Mouse (Mus musculus) forebrain, embryonic 14.5 days (tissue): ENCODE results near the gene Cecr2. TPM values are rescaled to one million over a fixed set of nuclear protein-coding genes. Genes with fewer than 3 reads are reported as not detected.

Experiments
- ATAC-seq: fragments of 200-750 bp; cut with Nextera tagmentation; 2 replicates; pipeline ENCODE4 v1.8.0; 2017; ENCODE audit warnings: mild to moderate bottlenecking, moderate library complexity
- DNase-seq: peaks from one replicate; pipeline ENCODE4 v3.0.0-alpha.2; 2015; ENCODE audit warnings: low spot score
- H3K27ac ChIP-seq: fragments of 300-500 bp; sonication (generic); 2 replicates; pipeline ENCODE4 v1.5.1; 2014; ENCODE audit warnings: low read depth, mild to moderate bottlenecking, control low read depth, low read length, moderate library complexity
- H3K27me3 ChIP-seq: fragments of 300-500 bp; sonication (generic); replicated peaks from 2 replicates; pipeline ENCODE4 v1.6.1; 2014; ENCODE audit warnings: low read length, control low read depth, mixed read lengths; ENCODE audit not compliant: control insufficient read depth, insufficient read depth
- H3K36me3 ChIP-seq: fragments of 300-500 bp; sonication (generic); 2 replicates; pipeline ENCODE4 v1.6.1; 2014; ENCODE audit warnings: low read length, control low read depth; ENCODE audit not compliant: control insufficient read depth, insufficient read depth
- H3K4me1 ChIP-seq: fragments of 300-500 bp; sonication (generic); 2 replicates; pipeline ENCODE4 v1.6.1; 2014; ENCODE audit warnings: antibody characterized with exemption, low read length, control low read depth; ENCODE audit not compliant: control insufficient read depth, insufficient read depth
- H3K4me2 ChIP-seq: fragments of 300-500 bp; sonication (generic); 2 replicates; pipeline ENCODE4 v1.6.1; 2014; ENCODE audit warnings: mild to moderate bottlenecking, control low read depth, low read length
- H3K4me3 ChIP-seq: fragments of 300-500 bp; sonication (generic); 2 replicates; pipeline ENCODE4 v1.5.1; 2014; ENCODE audit warnings: low read depth, low read length, control low read depth
- H3K9ac ChIP-seq: fragments of 300-500 bp; sonication (generic); 2 replicates; pipeline ENCODE4 v1.6.1; 2014; ENCODE audit warnings: mild to moderate bottlenecking, low read length, control low read depth, moderate library complexity
- H3K9me3 ChIP-seq: fragments of 300-500 bp; sonication (generic); replicated peaks from 2 replicates; pipeline ENCODE4 v1.6.1; 2016; ENCODE audit warnings: low read length, control low read depth, mixed read lengths; ENCODE audit not compliant: control insufficient read depth
- WGBS: fragments of 180-500 bp; shearing (Covaris S2); extraction: QIAGEN DNeasy Blood & Tissue Kit; methylation state at CpG from one replicate; pipeline ENCODE4 v1.1.7; 2014; 5-methylcytosine and 5-hydroxymethylcytosine counted together
- polyA plus RNA-seq: library from polyadenylated mRNA; unstranded; fragments of >200 nt; fragmentation: Nextera tagmentation; extraction: Ambion mirVana; gene quantifications from 2 replicates; pipeline ENCODE4 v1.2.1, GENCODE M21; 2014

The Cecr2 gene
- polyA plus RNA-seq, 1 experiment from 2014 or later = 5.3 TPM

- Histone ChIP-seq H3K4me1 (no peaks in the 10 kb centered on the region), H3K4me2 (no peak overlapping the region), H3K9me3 (no peaks in the 10 kb centered on the region), H3K27me3 (no peaks in the 10 kb centered on the region), H3K4me3 (no peak overlapping the region), H3K9ac (no peak overlapping the region), H3K36me3 (peaks cover 22% of the 10 kb centered on the region), H3K27ac (no peak overlapping the region)
- 87% methylated on average over 3 of the region's 3 CpGs for WGBS
- ATAC-seq (no peak), DNase-seq (no peak)
Measured at GRCm38 (mm10) chr6:120736011-120736410, 69.8 kb downstream of the Cecr2 start.

GRCm38 (mm10) chr6:120736566-120736965 is 70.4 kb downstream of the Cecr2 start:
- Histone ChIP-seq H3K27ac (no peak overlapping the region), H3K4me3 (no peak overlapping the region), H3K9ac (no peak overlapping the region), H3K9me3 (no peaks in the 10 kb centered on the region), H3K36me3 (peaks cover 24% of the 10 kb centered on the region), H3K4me2 (no peak overlapping the region), H3K4me1 (no peaks in the 10 kb centered on the region), H3K27me3 (no peaks in the 10 kb centered on the region)
- WGBS = 79% methylated on average over 3 of the region's 3 CpGs
- ATAC-seq (peak; percentile 83), DNase-seq (peak; percentile 86)

- H3K27ac ChIP-seq = no peak overlapping the region
- 74% methylated on average over 2 of the region's 2 CpGs for WGBS
- H3K36me3 ChIP-seq = peaks cover 10% of the 10 kb centered on the region
- no peak overlapping the region for H3K4me2 ChIP-seq
- H3K4me3 ChIP-seq = no peak overlapping the region
- ATAC-seq (no peak), DNase-seq (no peak)
- H3K9me3 ChIP-seq = no peaks in the 10 kb centered on the region
- no peaks in the 10 kb centered on the region for H3K27me3 ChIP-seq
- no peak overlapping the region for H3K9ac ChIP-seq
- H3K4me1 ChIP-seq = no peaks in the 10 kb centered on the region
Measured at GRCm38 (mm10) chr6:120743130-120743529, 77.0 kb downstream of the Cecr2 start.

- 93% methylated on average over 7 of the region's 7 CpGs for WGBS
Measured at GRCm38 (mm10) chr6:120744266-120744665, 78.1 kb downstream of the Cecr2 start.

GRCm38 (mm10) chr6:120746416-120746815 is 80.2 kb downstream of the Cecr2 start:
- Histone ChIP-seq H3K9ac (no peak overlapping the region), H3K9me3 (no peaks in the 10 kb centered on the region), H3K27ac (no peak overlapping the region), H3K4me3 (no peak overlapping the region), H3K4me2 (no peak overlapping the region), H3K36me3 (peaks cover 9% of the 10 kb centered on the region; the same call in 1 of the 2 replicates), H3K4me1 (no peaks in the 10 kb centered on the region), H3K27me3 (no peaks in the 10 kb centered on the region)
- ATAC-seq = no peak
- WGBS = 92% methylated on average over 2 of the region's 2 CpGs
- DNase-seq = no peak

More at GRCm38 (mm10) chr6:120744266-120744665, 78.1 kb downstream of the Cecr2 start:
- Histone ChIP-seq H3K4me2 (no peak overlapping the region), H3K4me3 (no peak overlapping the region), H3K9ac (no peak overlapping the region), H3K27ac (no peak overlapping the region), H3K36me3 (0 out of 2 replicates have a peak, but pooled peaks cover 5% of the 10 kb centered on the region), H3K27me3 (no peaks in the 10 kb centered on the region), H3K4me1 (no peaks in the 10 kb centered on the region), H3K9me3 (no peaks in the 10 kb centered on the region)
- DNase-seq (no peak), ATAC-seq (no peak)

- H3K4me3 ChIP-seq = no peak overlapping the region
- H3K4me2 ChIP-seq = no peak overlapping the region
- WGBS = 92% methylated on average over 2 of the region's 2 CpGs
- no peak for ATAC-seq
- no peaks in the 10 kb centered on the region for H3K27me3 ChIP-seq
- no peak overlapping the region for H3K9ac ChIP-seq
- no peak overlapping the region for H3K27ac ChIP-seq
- no peak for DNase-seq
- peaks cover 69% of the 10 kb centered on the region for H3K36me3 ChIP-seq
- no peaks in the 10 kb centered on the region for H3K9me3 ChIP-seq
- H3K4me1 ChIP-seq = no peaks in the 10 kb centered on the region
Measured at GRCm38 (mm10) chr6:120761151-120761550, 95.0 kb downstream of the Cecr2 start.

GRCm38 (mm10) chr6:120769972-120770371 is 103.8 kb downstream of the Cecr2 start:
- Histone ChIP-seq H3K27ac (no peak overlapping the region), H3K27me3 (no peaks in the 10 kb centered on the region), H3K4me2 (no peak overlapping the region), H3K9ac (no peak overlapping the region), H3K36me3 (peaks cover 30% of the 10 kb centered on the region), H3K9me3 (no peaks in the 10 kb centered on the region), H3K4me1 (peaks cover 13% of the 10 kb centered on the region), H3K4me3 (no peak overlapping the region)
- ATAC-seq (no peak), DNase-seq (no peak)
- WGBS = 96% methylated on average over 1 of the region's 1 CpGs

GRCm38 (mm10) chr6:120771366-120771765 is 105.2 kb downstream of the Cecr2 start:
- Histone ChIP-seq H3K27me3 (no peaks in the 10 kb centered on the region), H3K4me2 (no peak overlapping the region), H3K36me3 (peaks cover 16% of the 10 kb centered on the region), H3K27ac (no peak overlapping the region), H3K9me3 (no peaks in the 10 kb centered on the region), H3K4me3 (no peak overlapping the region), H3K4me1 (peaks cover 13% of the 10 kb centered on the region), H3K9ac (no peak overlapping the region)
- no peak for ATAC-seq
- 78% methylated on average over 1 of the region's 1 CpGs for WGBS
- DNase-seq = no peak

- ATAC-seq (no peak), DNase-seq (no peak)
- Histone ChIP-seq H3K4me2 (no peak overlapping the region), H3K36me3 (peaks cover 10% of the 10 kb centered on the region; the same call in 1 of the 2 replicates), H3K4me1 (peaks cover 13% of the 10 kb centered on the region), H3K9me3 (no peaks in the 10 kb centered on the region), H3K9ac (0 out of 2 replicates have a peak overlapping the region, but pooled peaks have one; percentile 18), H3K27me3 (no peaks in the 10 kb centered on the region), H3K27ac (no peak overlapping the region), H3K4me3 (no peak overlapping the region)
Measured at GRCm38 (mm10) chr6:120772025-120772424, 105.9 kb downstream of the Cecr2 start.
